Mouse (Mus musculus) embryonic facial prominence, embryonic 10.5 days (tissue): ENCODE data around the gene Coq10a. TPM values are rescaled to one million over a fixed set of nuclear protein-coding genes. Genes with fewer than 3 reads are reported as not detected.
"Not testable (repeated sequence)": the region's sequence is repeated elsewhere in the genome, so short reads cannot be mapped to it uniquely, and the experiment has no call there.

Experiments used
- DNase-seq: peaks from one replicate; pipeline ENCODE4 v3.0.0-alpha.2; 2017; ENCODE audit warnings: low spot score
- H3K27ac ChIP-seq: fragments of 300-500 bp; sonication (generic); replicated peaks from 2 replicates; pipeline ENCODE4 v1.5.1; 2016; ENCODE audit warnings: mild to moderate bottlenecking
- H3K27me3 ChIP-seq: fragments of 300-500 bp; sonication (generic); replicated peaks from 2 replicates; pipeline ENCODE4 v1.6.1; 2016; ENCODE audit warnings: low read depth, mild to moderate bottlenecking; ENCODE audit not compliant: poor library complexity, severe bottlenecking
- H3K36me3 ChIP-seq: fragments of 300-500 bp; sonication (generic); replicated peaks from 2 replicates; pipeline ENCODE4 v1.6.1; 2016; ENCODE audit warnings: mild to moderate bottlenecking, moderate library complexity
- H3K4me1 ChIP-seq: fragments of 300-500 bp; sonication (generic); 2 replicates; pipeline ENCODE4 v1.6.1; 2016
- H3K4me3 ChIP-seq: fragments of 300-500 bp; sonication (generic); 2 replicates; pipeline ENCODE4 v1.5.1; 2016; ENCODE audit warnings: mild to moderate bottlenecking, moderate library complexity
- H3K9me3 ChIP-seq: fragments of 300-500 bp; sonication (generic); 2 replicates; pipeline ENCODE4 v1.6.1; 2016; ENCODE audit warnings: mild to moderate bottlenecking
- WGBS: fragments of 180-500 bp; shearing (Covaris S2); methylation state at CpG from one replicate; pipeline ENCODE4 v1.1.7; 2016; 5-methylcytosine and 5-hydroxymethylcytosine counted together
- polyA plus RNA-seq: library from polyadenylated mRNA; unstranded; fragments of >200 nt; fragmentation: Nextera tagmentation; extraction: Ambion mirVana; gene quantifications from 2 replicates; pipeline ENCODE4 v1.2.1, GENCODE M21; 2016

Coq10a gene
- polyA plus RNA-seq, 1 experiment from 2014 or later: 9.5 TPM

- WGBS: 86% methylated on average over 3 of the region's 3 CpGs
- Histone ChIP-seq H3K4me1 (peaks cover 26% of the 10 kb centered on the region), H3K9me3 (no peaks in the 10 kb centered on the region), H3K27ac (no peak overlapping the region; the same call in 1 of the 2 replicates), H3K36me3 (peaks cover 23% of the 10 kb centered on the region), H3K27me3 (no peaks in the 10 kb centered on the region), H3K4me3 (peak overlapping the region; percentile 84; the same call in 1 of the 2 replicates)
- no peak for DNase-seq
Measured at GRCm38 (mm10) chr10:128336597-128336996, 32.2 kb downstream of the Coq10a start.

- DNase-seq: no peak
- Histone ChIP-seq H3K27me3 (no peaks in the 10 kb centered on the region), H3K36me3 (peaks cover 19% of the 10 kb centered on the region), H3K27ac (no peak overlapping the region), H3K4me1 (peaks cover 26% of the 10 kb centered on the region), H3K4me3 (no peak overlapping the region), H3K9me3 (no peaks in the 10 kb centered on the region)
- WGBS: 96% methylated on average over 3 of the region's 3 CpGs
Measured at GRCm38 (mm10) chr10:128336195-128336594, 32.6 kb downstream of the Coq10a start.

DNA sequence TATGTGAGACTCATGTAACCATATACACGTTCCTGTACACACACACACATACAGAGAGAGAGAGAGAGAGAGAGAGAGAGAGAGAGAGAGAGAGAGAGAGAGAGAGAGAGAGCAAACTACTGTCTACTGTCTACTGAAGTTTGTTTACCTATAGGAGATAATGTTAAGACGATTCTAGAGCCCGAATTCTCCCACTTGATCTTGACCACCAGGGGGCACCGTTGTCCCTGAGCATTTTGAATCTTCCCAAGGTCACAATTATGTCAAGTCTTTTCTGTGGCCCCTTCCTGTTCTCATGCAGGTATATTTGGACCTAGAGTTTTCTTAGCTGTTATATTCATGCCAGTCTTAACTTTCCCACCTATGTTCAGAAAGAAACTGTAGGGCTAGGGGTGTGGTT lies 33.2 kb downstream of the Coq10a start:
- H3K27me3 ChIP-seq: no peaks in the 10 kb centered on the region
- peaks cover 13% of the 10 kb centered on the region for H3K36me3 ChIP-seq
- no peak overlapping the region for H3K27ac ChIP-seq
- no peaks in the 10 kb centered on the region for H3K9me3 ChIP-seq
- WGBS: 9% methylated on average over 4 of the region's 4 CpGs
- H3K4me3 ChIP-seq: no peak overlapping the region
- DNase-seq: peak; percentile 79
- peaks cover 26% of the 10 kb centered on the region for H3K4me1 ChIP-seq

DNA sequence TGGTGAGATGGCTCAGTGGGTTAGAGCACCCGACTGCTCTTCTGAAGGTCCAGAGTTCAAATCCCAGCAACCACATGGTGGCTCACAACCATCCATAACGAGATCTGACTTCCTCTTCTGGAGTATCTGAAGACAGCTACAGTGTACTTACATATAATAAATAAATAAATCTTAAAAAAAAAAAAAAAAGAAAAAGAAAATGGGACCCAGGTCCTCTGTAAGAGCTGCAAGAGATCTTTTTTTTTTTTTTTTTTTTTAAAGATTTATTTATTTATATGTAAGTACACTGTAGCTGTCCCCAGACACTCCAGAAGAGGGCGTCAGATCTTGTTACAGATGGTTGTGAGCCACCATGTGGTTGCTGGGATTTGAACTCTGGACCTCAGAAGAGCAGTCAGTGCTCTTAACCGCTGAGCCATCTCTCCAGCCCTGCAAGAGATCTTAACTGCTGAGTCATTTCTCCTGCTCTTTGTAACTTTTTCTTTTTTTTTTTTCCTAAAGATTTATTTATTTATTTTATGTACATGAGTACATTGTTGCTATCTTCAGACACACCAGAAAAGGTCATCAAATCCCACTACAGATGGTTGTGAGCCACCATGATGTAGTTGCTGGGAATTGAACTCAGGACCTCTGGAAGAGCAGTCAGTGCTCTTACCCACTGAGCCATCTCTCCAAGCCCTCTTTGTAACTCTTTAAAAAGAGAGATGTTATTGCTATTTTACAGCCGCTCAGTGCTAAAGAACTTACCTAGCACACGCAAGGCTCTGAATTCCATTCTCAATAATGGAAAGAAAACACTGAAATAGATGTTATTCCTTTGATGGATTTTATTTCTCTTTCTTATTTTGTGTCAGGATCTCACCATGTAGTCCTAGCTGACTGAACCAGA lies 36.2 kb downstream of the Coq10a start:
- H3K4me3 ChIP-seq, DNase-seq, H3K27me3 ChIP-seq, H3K4me1 ChIP-seq, H3K27ac ChIP-seq, H3K9me3 ChIP-seq: not testable (repeated sequence)
- 80% methylated on average over 6 of the region's 6 CpGs for WGBS
- H3K36me3 ChIP-seq: peaks cover 24% of the 10 kb centered on the region

DNA sequence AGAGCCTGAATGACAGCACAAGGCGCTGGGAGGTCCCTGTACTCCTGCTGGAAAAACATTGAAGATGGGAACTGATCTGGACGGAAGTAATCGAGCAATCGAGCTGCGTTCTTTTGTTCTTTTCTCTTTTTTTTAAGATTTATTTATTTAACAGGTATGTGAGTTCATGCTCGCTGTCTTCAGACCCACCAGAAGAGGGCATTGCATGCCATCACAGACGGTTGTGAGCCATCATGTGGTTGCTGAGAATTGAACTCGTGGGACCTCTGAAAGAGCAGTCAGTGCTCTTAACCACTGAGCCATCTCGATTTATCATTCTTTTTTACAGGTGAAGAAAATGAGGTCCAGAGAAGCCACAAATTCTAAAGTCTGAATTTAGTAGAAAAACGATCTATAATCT lies 41.2 kb downstream of the Coq10a start:
- Histone ChIP-seq H3K27ac (no peak overlapping the region), H3K27me3 (no peaks in the 10 kb centered on the region), H3K9me3 (no peaks in the 10 kb centered on the region), H3K4me3 (no peak overlapping the region), H3K36me3 (peaks cover 64% of the 10 kb centered on the region), H3K4me1 (peaks cover 12% of the 10 kb centered on the region)
- 91% methylated on average over 10 of the region's 10 CpGs for WGBS
- no peak for DNase-seq

- Histone ChIP-seq H3K27me3 (no peaks in the 10 kb centered on the region), H3K4me3 (no peak overlapping the region), H3K36me3 (peaks cover 64% of the 10 kb centered on the region), H3K27ac (no peak overlapping the region), H3K4me1 (peaks cover 12% of the 10 kb centered on the region), H3K9me3 (no peaks in the 10 kb centered on the region)
- DNase-seq: no peak
- WGBS: 94% methylated on average over 8 of the region's 8 CpGs
Measured at GRCm38 (mm10) chr10:128326825-128327224, 42.0 kb downstream of the Coq10a start.

DNA sequence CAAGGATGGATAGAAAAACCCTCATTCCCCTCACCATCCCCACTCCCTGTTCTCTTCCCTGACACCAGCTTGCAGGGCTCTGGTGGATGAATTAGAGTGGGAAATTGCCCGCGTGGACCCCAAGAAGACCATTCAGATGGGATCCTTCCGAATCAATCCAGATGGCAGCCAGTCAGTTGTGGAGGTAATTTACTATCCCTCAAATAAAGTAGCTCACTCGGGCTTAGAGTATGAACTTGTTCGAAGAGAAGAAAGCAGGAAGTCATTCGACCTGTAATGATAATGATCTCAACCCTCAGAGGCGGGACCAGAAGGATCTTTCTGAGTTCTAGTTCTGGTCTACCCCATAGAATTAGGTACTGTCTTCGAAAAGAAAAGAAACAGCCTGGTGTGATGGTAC lies 45.3 kb downstream of the Coq10a start:
- Histone ChIP-seq H3K9me3 (no peaks in the 10 kb centered on the region), H3K27me3 (no peaks in the 10 kb centered on the region), H3K4me1 (peaks cover 16% of the 10 kb centered on the region), H3K36me3 (peaks cover 75% of the 10 kb centered on the region), H3K4me3 (peak overlapping the region; percentile 89), H3K27ac (peak overlapping the region; percentile 97)
- 82% methylated on average over 8 of the region's 8 CpGs for WGBS
- no peak for DNase-seq

DNA sequence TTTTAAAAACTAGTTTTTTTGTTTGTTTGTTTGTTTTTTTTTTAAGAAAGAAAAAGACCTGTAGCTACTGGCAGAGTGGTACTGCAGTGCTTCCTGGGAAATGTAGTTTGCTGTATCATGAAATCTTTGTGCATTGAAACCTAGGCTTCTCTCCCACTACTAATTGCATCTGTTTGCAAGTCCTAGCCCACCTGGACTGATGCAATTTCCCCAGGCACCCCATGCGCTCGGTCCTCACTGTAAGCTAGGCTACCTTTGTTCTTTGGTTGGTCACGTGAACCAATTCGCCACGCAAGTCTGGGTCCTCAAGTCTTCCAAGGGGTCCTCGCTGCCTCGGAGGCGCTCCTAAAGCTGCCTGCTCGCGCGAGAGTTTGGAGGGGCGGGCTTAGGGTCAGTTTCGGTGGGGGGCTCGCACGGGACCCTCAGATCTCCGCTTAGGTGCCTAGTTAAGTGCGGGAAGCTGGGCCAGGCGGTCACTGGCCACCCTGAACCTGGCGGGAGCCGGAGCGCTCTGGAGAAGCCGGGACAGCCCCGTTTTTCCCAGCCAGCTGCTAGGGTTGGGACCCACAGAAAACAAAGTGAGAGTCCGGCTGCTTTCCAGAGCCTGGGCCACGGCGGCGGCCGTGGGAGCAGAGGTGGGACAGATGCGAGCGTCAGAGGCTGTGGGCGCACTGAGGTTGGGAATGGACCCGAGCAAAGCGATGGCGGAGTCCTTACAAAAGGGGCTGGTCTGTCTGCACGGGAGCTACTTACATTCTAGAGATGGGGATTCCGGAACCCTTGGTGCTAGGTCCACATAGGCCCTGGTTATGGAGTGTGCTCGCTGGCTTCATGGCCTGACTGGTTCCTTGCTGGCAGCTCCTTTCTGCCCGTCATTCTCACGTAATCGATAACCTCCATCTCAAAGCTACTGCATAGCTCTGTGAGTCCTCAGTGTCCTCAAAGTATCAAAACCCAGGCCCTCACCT lies 46.4 kb downstream of the Coq10a start, which contains the start of gene Cnpy2:
TSS of gene Cnpy2 (plus strand) at position 319 of the 968 bp plus-strand sequence.
- Histone ChIP-seq H3K27me3 (no peaks in the 10 kb centered on the region), H3K27ac (peak within 1 kb of the TSS; percentile 97), H3K4me1 (peaks cover 16% of the 10 kb centered on the region), H3K9me3 (no peaks in the 10 kb centered on the region), H3K36me3 (peaks cover 75% of the 10 kb centered on the region), H3K4me3 (peak within 1 kb of the TSS; percentile 89)
- under 1% methylated on average over 40 of the region's 40 CpGs for WGBS
- DNase-seq: peak; percentile 97

DNA sequence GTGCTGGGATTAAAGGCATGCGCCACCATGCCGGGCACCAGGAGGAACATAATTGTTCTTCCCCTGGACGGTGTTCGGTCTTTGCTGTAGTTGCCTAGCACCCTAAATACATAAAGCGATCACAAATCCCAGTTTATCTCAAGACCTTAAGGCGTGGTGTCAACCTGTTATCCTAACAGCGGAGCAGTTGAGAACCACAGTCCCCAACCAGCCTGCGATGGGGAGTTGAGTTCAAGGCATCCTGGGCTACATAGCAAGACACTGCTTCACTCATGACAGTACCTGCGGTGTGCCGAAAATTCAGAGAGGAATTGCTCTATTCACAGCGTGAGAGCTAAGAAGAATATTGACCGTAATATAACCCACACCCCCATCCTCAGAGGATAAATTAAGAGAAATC lies 47.2 kb downstream of the Coq10a start:
- Histone ChIP-seq H3K9me3 (no peaks in the 10 kb centered on the region), H3K4me3 (peak overlapping the region; percentile 89), H3K4me1 (peaks cover 16% of the 10 kb centered on the region), H3K36me3 (peaks cover 75% of the 10 kb centered on the region), H3K27me3 (no peaks in the 10 kb centered on the region), H3K27ac (peak overlapping the region; percentile 97)
- DNase-seq: peak; percentile 23
- 66% methylated on average over 12 of the region's 12 CpGs for WGBS

- 91% methylated on average over 8 of the region's 8 CpGs for WGBS
- Histone ChIP-seq H3K27me3 (no peaks in the 10 kb centered on the region), H3K9me3 (no peaks in the 10 kb centered on the region), H3K27ac (no peak overlapping the region), H3K4me1 (no peaks in the 10 kb centered on the region), H3K4me3 (no peak overlapping the region), H3K36me3 (peaks cover 100% of the 10 kb centered on the region)
- DNase-seq: no peak
Measured at GRCm38 (mm10) chr10:128315578-128315977, 53.2 kb downstream of the Coq10a start.
